Mouse (Mus musculus): ENCODE data around the gene E030030I06Rik.
A peak's percentile ranks its signal among the peaks of the same experiment; 100 is the strongest.
"Not testable (repeated sequence)": the region's sequence is repeated elsewhere in the genome, so short reads cannot be mapped to it uniquely, and the experiment has no call there.

The E030030I06Rik gene

GRCm38 (mm10) chr10:22151863-22152640 is 3.0 kb upstream of the E030030I06Rik start:
- DNase-seq (ENCODE audit: low spot score in 2 of 2): not testable (repeated sequence)

- DNase-seq (ENCODE audit: low spot score in 2 of 2): not testable (repeated sequence)
Observed at GRCm38 (mm10) chr10:22151056-22151862, 2.2 kb upstream of the E030030I06Rik start.

GRCm38 (mm10) chr10:22150593-22150992 is 1.5 kb upstream of the E030030I06Rik start:
- DNase-seq (ENCODE audit: low spot score in 2 of 2): peak; percentile 4 to 13

- peak in 1 of 2 experiments; percentile 6 for DNase-seq (ENCODE audit: low spot score in 2 of 2)
Observed at GRCm38 (mm10) chr10:22149691-22150465, 808 bp upstream of the E030030I06Rik start.

- peak; percentile 52 to 55 for DNase-seq (ENCODE audit: low spot score in 2 of 2)
Observed at GRCm38 (mm10) chr10:22148441-22149072, 513 bp downstream of the E030030I06Rik start.

- DNase-seq (ENCODE audit: low spot score in 2 of 2): no peak
Observed at GRCm38 (mm10) chr10:22142926-22143325, 6.1 kb downstream of the E030030I06Rik start.

- DNase-seq (ENCODE audit: low spot score in 2 of 2): peak; percentile 16 to 77
Observed at GRCm38 (mm10) chr10:22142194-22142593, 6.9 kb downstream of the E030030I06Rik start.

- peak in 1 of 2 experiments; percentile 16 for DNase-seq (ENCODE audit: low spot score in 2 of 2)
Observed at GRCm38 (mm10) chr10:22140665-22141280, 8.3 kb downstream of the E030030I06Rik start.

- DNase-seq (ENCODE audit: low spot score in 2 of 2): no peak
Observed at GRCm38 (mm10) chr10:22074531-22074930, 74.5 kb downstream of the E030030I06Rik start.

GRCm38 (mm10) chr10:22072739-22073138 is 76.3 kb downstream of the E030030I06Rik start:
- DNase-seq (ENCODE audit: low spot score in 2 of 2): peak in 1 of 2 experiments; percentile 4

- no peak for DNase-seq (ENCODE audit: low spot score in 2 of 2)
Observed at GRCm38 (mm10) chr10:22070576-22070975, 78.5 kb downstream of the E030030I06Rik start.

GRCm38 (mm10) chr10:22070168-22070567 is 78.9 kb downstream of the E030030I06Rik start:
- no peak for DNase-seq (ENCODE audit: low spot score in 2 of 2)

GRCm38 (mm10) chr10:22067979-22068378 is 81.1 kb downstream of the E030030I06Rik start, which contains the start of gene 4930444G20Rik:
Gene 4930444G20Rik, minus strand, starts transcription at chr10:22068079.
- not testable (repeated sequence) for DNase-seq (ENCODE audit: low spot score in 2 of 2)

Measured in thymus, postnatal 10 days (tissue).